Mouse (Mus musculus): ENCODE measurements at regions not wholly inside any gene's neighbourhood (a gene's known extent, or its start where the extent isn't known, plus 50 kb on each side); places are given as distances from the start of the nearest gene placed in this dataset.

DNA sequence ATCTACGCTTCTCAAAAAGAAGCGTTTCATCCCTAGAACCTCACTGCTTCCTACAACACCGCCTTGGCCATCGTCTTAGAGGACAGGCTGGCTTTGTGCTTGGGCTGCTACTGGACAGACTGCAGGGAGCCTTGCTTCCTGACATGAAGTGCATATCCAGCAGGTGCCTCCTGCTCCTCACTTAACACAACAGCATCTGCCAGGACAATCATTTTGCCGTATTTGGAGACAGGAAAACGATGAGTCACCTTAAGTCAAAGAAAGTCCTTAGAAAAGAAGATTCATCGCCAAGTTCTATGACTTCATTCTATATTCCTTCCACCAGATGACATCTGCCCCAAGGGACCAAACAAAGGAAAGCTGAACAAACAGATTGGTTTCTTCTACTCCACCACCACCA is 98.5 kb upstream of the Sgk1 start:
- no peak for DNase-seq

GRCm38 (mm10) chr10:21785110-21785509 is 96.9 kb upstream of the Sgk1 start:
- no peak for DNase-seq

DNA sequence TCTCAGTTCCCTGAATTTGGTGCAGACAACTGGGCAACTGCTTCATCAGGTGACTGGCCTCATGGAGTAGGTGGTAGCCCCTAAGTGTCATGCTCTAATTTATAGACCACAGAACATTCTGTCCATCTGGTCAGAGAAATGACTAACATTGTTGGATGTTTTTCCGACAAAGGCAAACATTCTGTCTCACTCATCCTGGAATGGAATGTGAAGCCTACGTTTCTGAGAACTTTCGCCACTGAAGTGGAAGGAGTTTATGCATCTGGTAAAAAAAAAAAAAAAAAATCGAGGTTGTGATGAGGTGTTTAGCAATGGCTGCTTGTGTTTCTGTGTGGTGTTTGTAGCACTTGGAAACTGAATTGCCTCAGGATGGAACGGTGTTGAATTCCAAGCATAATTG is 96.2 kb upstream of the Sgk1 start:
- DNase-seq: no peak

- DNase-seq: no peak
These were observed 92.0 kb upstream of the Sgk1 start for GRCm38 (mm10) chr10:21789847-21790530.

- DNase-seq: no peak
These were observed 91.0 kb upstream of the Sgk1 start for GRCm38 (mm10) chr10:21790991-21791390.

- DNase-seq: no peak
These were observed 89.6 kb upstream of the Sgk1 start for GRCm38 (mm10) chr10:21792431-21792830.

DNA sequence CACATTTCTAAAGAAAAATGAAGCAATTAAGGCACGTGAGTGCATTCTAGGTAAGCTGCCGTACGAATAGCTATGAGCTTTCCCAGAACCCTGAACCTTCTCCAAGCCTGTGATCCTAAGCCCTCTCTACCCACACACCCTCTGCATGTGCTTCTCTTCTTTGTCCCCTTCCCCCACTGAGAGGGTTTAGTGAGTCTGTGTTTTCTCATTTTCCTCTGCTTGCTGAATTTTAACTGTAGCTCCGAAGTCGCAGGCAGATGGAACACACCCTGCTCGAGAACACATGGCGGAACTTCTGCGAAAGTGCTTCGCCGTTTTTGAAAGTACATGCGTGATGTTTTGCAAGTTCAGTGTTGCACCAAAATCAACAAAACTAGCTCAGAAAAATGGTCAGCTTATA is 88.3 kb upstream of the Sgk1 start:
- DNase-seq: no peak

DNA sequence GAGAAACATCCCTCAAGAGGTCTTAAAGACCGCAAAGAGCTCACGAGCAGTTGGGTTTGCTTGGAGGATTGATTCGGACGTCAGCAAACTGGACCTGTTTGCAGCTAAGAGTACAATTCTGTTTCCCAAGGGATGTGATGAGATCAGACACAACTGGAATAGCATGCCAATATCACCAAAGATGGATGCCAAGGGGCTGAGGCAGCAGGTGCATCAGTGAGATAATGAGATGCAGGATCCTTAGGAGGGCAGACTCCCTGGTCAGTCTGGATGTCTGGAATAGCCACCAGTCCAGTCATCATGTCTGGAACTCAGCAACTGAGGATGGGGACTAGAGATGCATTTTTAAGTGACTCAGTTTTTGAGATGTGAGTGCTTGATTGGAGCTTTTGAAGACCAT is 85.6 kb upstream of the Sgk1 start:
- no peak for DNase-seq

GRCm38 (mm10) chr10:21798103-21798502 is 83.9 kb upstream of the Sgk1 start:
- DNase-seq: no peak

DNA sequence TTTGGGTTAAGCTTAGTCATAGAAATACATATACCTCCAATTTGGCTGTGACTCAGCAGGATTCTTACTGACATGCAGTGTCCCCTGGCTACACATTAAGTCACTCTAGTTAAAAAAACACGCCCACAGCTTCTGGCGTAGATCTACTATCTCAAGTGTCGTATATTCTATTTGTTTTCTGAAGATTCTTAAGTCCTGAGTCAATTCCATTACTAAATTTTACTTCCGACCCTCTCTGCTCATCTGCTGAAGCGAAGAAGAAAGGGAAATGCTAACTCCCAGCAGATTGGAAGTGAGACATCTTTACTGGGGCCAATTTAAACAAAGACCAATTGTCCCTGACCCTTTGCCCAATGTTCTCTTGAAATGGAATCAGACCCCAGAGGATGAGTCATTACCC is 80.4 kb upstream of the Sgk1 start:
- DNase-seq: no peak

DNA sequence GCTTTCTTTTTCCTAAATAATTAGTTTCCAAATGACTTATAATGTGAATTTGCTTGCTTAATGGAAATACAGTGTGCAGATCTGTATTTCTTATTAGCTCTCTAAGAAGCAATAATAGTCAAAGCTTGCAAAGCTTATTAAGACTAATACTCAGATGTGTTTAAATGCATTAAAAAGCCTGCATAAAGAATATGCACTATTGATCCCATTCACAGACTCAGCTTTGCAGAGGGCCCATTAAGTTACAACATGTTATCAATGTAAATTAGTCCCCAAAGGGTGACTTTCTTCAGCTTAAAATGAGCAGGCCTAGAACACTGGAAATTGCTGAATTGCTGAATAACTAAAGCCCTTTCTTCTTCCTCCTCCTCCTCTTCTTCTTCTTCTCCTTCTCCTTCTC is 78.8 kb upstream of the Sgk1 start:
- no peak for DNase-seq

DNA sequence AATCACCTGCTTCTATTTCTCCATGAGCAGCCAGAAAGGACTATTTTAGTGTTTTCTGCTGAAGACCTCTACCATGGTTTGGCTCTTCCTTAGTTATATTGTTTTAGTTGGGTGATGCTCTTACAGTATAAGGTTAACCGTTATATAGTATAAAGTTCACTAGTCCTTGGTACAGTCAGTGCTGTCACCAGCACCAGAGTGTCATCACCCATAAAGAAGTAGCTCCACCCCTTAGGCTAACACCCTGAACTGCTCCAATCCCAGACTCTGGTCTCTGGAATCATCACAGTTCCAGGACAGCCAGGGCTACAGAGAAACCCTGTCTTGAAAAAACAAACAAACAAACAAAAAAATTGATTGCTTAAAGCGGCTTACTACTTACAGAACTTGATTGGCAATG is 77.2 kb upstream of the Sgk1 start:
- no peak for DNase-seq

GRCm38 (mm10) chr10:21805606-21806005 is 76.4 kb upstream of the Sgk1 start:
- no peak for DNase-seq

DNA sequence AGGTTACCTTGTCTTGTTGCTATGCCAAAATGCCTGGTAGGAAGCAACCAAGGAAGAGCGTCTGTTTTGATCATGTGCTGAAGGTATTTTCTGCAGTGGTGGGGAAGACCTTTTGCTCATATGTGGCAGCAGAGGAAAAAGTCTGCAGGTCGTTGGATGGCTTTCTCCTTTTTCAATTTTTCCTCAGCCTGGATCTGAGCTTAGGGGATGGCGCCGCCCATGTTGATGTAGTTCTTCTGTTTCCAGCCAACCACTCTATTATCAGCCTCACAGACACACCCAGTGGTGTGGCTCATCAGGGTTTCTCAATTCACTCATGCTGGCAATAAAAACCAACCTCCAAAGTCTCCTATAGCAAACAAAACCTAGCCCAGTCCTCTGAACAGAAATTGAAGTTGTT is 75.3 kb upstream of the Sgk1 start:
- no peak for DNase-seq

- no peak for DNase-seq
These were observed 62.3 kb upstream of the Sgk1 start for GRCm38 (mm10) chr10:21819686-21820085.

DNA sequence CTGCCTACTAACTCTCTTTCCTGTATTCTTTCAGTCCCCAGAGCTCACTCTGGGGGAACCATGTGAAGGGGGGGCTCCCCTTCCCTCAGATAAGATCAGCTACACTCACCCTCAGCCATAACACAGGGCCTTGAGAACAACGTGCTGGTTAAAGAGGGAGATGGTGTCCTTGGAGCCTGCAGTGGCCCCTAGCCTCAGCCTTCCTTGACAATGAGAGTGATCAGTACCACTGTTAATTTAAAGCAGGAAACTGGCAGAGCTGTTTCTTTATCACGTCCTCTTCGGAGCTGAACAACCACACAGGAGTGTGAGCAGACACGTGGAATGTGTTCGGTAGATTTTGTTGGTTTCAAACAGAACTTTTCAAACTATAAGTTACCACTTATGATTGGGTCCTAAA is 60.6 kb upstream of the Sgk1 start:
- DNase-seq: no peak

- no peak for DNase-seq
These were observed 57.5 kb upstream of the Sgk1 start for GRCm38 (mm10) chr10:21824418-21825025.

DNA sequence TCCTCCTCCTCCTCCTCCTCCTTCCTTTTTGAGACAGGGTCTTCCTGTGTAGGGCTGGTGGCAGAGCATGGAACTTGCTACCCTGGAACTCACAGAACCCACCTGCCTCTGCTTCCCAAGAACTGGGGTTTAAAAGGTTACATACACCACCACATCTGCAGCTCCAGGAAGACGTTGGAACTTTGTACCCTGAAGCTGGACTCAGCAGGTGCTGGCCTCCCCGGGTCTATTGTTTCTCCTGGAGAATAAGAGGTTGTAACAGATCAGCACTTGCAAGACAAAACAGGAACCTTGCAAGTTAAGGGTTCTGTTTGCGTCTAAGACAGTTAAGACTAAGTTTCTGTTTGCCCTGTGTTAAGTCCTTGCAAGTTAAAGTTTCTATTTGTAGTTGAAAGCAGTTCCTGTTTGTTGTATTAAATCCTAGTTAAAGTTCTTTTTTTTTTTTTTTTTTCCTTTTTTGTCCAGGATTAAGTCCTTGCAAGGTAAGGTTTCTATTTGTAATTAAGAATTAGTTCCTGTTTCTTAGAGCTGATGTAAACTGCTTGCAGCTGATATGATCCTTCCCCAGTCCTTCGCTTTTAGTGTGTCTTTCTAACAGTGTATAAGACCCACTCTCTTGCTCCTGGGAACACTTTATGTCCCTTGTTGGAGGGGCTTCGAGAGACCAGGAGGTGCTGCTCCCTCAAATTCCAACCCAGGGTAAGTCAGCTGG is 55.0 kb upstream of the Sgk1 start:
- DNase-seq: no peak

DNA sequence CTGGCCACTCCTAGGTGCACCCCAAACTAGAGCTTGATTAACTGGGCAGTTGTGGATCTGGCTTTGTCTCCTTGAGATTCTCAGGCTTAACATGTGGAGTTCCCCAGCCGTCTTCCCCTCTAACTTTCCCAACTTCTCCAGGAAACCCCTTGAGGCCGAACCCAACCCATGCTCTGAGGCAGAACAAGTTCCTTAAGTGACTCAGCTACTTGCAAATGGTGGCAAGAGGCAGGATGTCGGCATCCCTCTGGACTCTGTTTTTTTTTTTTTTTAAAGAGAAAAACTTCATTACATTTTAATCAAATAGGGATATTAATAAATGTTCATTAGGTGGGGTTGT is 54.5 kb upstream of the Sgk1 start:
- no peak for DNase-seq

- no peak for DNase-seq
These were observed 53.4 kb upstream of the Sgk1 start for GRCm38 (mm10) chr10:21828432-21829061.

- DNase-seq: no peak
These were observed 52.8 kb upstream of the Sgk1 start for GRCm38 (mm10) chr10:21829062-21829731.

DNA sequence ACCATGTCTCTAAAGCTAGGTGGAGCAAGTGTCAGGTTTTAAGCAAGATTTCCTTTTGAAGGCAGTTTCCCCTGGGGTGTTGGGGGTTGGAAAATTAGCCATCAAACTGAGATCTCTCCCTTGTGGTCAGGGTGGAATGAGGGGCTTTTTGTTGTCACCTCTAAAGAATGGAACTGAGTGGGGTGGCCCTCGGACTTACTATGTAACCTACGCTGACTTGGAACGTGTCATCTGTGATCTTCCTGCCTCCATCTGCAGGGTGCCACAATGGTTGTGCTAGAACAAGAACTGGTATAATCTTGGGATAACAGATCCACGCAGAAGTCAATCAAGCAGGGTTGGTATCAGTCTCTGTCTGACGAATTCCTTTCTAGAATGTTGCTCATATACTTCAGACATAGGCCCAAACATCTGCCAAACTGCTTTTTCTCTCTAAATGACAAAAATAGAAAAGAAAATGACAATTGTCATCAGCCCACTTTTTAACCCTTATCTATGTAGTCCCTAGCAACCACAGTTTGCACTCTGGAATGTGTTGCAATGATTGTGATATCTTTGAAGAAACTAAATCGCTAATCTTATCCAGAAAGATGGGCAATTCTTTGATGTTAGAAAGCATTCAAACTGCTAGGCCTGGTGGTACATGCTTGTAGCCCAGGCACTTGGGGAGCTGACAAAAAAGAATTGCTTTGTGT is 50.8 kb upstream of the Sgk1 start:
- no peak for DNase-seq
